Mouse (Mus musculus) olfactory bulb, adult 2 months (tissue): Measurements from ENCODE around the gene Cptp.

Source experiments
- CTCF ChIP-seq: fragments of 200-500 bp; IDR thresholded peaks from 2 replicates; pipeline ENCODE4 v1.5.1; 2012; ENCODE audit warnings: low read depth, mild to moderate bottlenecking, low read length, moderate library complexity; ENCODE audit not compliant: insufficient read depth
- POLR2A ChIP-seq: fragments of 200-500 bp; IDR thresholded peaks from 2 replicates; pipeline ENCODE4 v1.6.1; 2012; ENCODE audit warnings: mild to moderate bottlenecking, low read depth, low read length, moderate library complexity; ENCODE audit not compliant: insufficient read depth

- TF ChIP-seq POLR2A (no peak), CTCF (no peak)
Observed at GRCm38 (mm10) chr4:155898318-155898717, 29.1 kb upstream of the Cptp start.
